Comparison of ENCODE assay signal across 11 mouse cellular contexts in genomic region chr3:107741387-107741786, GRCm38 (mm10). TPM values are rescaled to one million over a fixed set of nuclear protein-coding genes. Genes with fewer than 3 reads are reported as not detected.
DNase-seq lines count a peak whose midpoint lies in the region; ATAC-seq and TF ChIP-seq lines count a peak whose summit lies in the region.
"Had no signal": no experiment of that assay in that cellular context is flagged by ENCODE, and none has a peak within 500 bp of the region (broad histone marks: within the 10 kb centered on the region; RNA-seq: fewer than 3 reads in every experiment).

No protein-coding gene starts in this region.

- no peak overlapping the region for H3K4me2 ChIP-seq in hindbrain, embryonic 12.5 days (replicated peaks)
- no peak overlapping the region for H3K4me2 ChIP-seq in midbrain, embryonic 16.5 days (ENCODE audit: low read length)

- no peak overlapping the region for H3K4me3 ChIP-seq in layer of hippocampus, adult 2 months
- H3K4me3 ChIP-seq in embryonic fibroblast, embryonic 13.5 days (ENCODE audit: insufficient read depth, low read length): no peak overlapping the region
- no peak overlapping the region for H3K4me3 ChIP-seq in hindbrain, embryonic 12.5 days
- no peak overlapping the region for H3K4me3 ChIP-seq in midbrain, embryonic 16.5 days (ENCODE audit: low read depth, low read length)

- H3K36me3 ChIP-seq in hindbrain, embryonic 12.5 days: no peaks in the 10 kb centered on the region
- no peaks in the 10 kb centered on the region for H3K36me3 ChIP-seq in midbrain, embryonic 16.5 days (ENCODE audit: control insufficient read depth, insufficient read depth, low read length)

- H3K9me3 ChIP-seq in hindbrain, embryonic 12.5 days (replicated peaks): no peaks in the 10 kb centered on the region
- H3K9me3 ChIP-seq in midbrain, embryonic 16.5 days (replicated peaks; ENCODE audit: control insufficient read depth, low read length, poor library complexity, severe bottlenecking): no peaks in the 10 kb centered on the region

- no peak for TF ChIP-seq POLR2A in embryonic fibroblast, embryonic 13.5 days (IDR thresholded peaks at IDR 0.05; ENCODE audit: low read depth, low read length)

- TF ChIP-seq CTCF in layer of hippocampus, adult 2 months (conservative IDR thresholded peaks at IDR 0.05): no peak
- TF ChIP-seq CTCF in embryonic fibroblast, embryonic 13.5 days (IDR thresholded peaks at IDR 0.05; ENCODE audit: borderline replicate concordance, insufficient read depth, low read length): no peak

- H3K9ac ChIP-seq in hindbrain, embryonic 12.5 days: no peak overlapping the region
- no peak overlapping the region for H3K9ac ChIP-seq in midbrain, embryonic 16.5 days (ENCODE audit: low read depth, low read length)

- intact Hi-C loops in left cerebral cortex, postnatal 14 days (cut with DNase I): no loop called here

- H3K4me1 ChIP-seq in embryonic fibroblast, embryonic 13.5 days (ENCODE audit: control insufficient read depth, insufficient read depth, low read length): peaks cover 35% of the 10 kb centered on the region
- peaks cover 26% of the 10 kb centered on the region for H3K4me1 ChIP-seq in hindbrain, embryonic 12.5 days
- H3K4me1 ChIP-seq in midbrain, embryonic 16.5 days (ENCODE audit: control insufficient read depth, insufficient read depth, low read length): peaks cover 19% of the 10 kb centered on the region

- DNase-seq in layer of hippocampus, adult 2 months (ENCODE audit: low spot score in 2 of 2): no peak
- DNase-seq in layer of hippocampus, adult 11-12 months (ENCODE audit: low spot score): no peak
- no peak for DNase-seq in left cerebral cortex, postnatal 14 days (ENCODE audit: low spot score in 2 of 2)
- no peak for DNase-seq in urinary bladder, postnatal 36 days (ENCODE audit: low spot score in 2 of 2)
- DNase-seq: adrenal gland, postnatal 25 days; lung, adult 2 months; thymus, postnatal 25 days had no signal

- H3K27me3 ChIP-seq in hindbrain, embryonic 12.5 days: no peaks in the 10 kb centered on the region
- no peaks in the 10 kb centered on the region for H3K27me3 ChIP-seq in midbrain, embryonic 16.5 days (ENCODE audit: control insufficient read depth, insufficient read depth, low read depth, low read length)

- peak overlapping the region; percentile 81 for H3K27ac ChIP-seq in layer of hippocampus, adult 2 months
- H3K27ac ChIP-seq in embryonic fibroblast, embryonic 13.5 days (ENCODE audit: insufficient read depth, low read length): peak overlapping the region; percentile 87
- H3K27ac ChIP-seq in hindbrain, embryonic 12.5 days: peak overlapping the region; percentile 74
- 0 out of 2 replicates have a peak overlapping the region, but pooled peaks have one; percentile 43 for H3K27ac ChIP-seq in midbrain, embryonic 16.5 days (ENCODE audit: low read length)

- no peak for ATAC-seq in hindbrain, embryonic 12.5 days (ENCODE audit: low FRiP score)
- no peak; the same call in 1 of the 2 replicates for ATAC-seq in midbrain, embryonic 16.5 days
- ATAC-seq in activated CD4-positive, CD25-positive, alpha-beta regulatory T cell, adult 4 months: no peak

RNA-seq across cellular contexts. Expression of gene Csf1, which starts 18.9 kb away (rescaled TPM):
- 10 to 100 TPM; 20.4 to 20.5 TPM for total RNA-seq in layer of hippocampus, adult 2 months (2021)
- 208 and 272 TPM in 2 replicates for polyA plus RNA-seq in embryonic fibroblast, embryonic 13.5 days (2011; ENCODE audit: insufficient read length, low read depth, missing spikeins)
- 8.8 and 9.2 TPM in 2 replicates for polyA plus RNA-seq in hindbrain, embryonic 12.5 days (2016; fragmentation: Nextera tagmentation; extraction: Ambion mirVana)
- 6.0 and 6.3 TPM in 2 replicates for polyA plus RNA-seq in midbrain, embryonic 16.5 days (2015; fragmentation: Nextera tagmentation; extraction: Ambion mirVana)
- 10 to 100 TPM; 11.0 to 23.3 TPM for polyA plus RNA-seq in activated CD4-positive, CD25-positive, alpha-beta regulatory T cell, adult 4 months (2017; shearing (Covaris generic))
- 1 to 10 TPM; 9.5 to 9.9 TPM for total RNA-seq in left cerebral cortex, postnatal 14 days (2021)

RNA-seq across cellular contexts. Expression of gene Ahcyl1, which starts 45.0 kb away (rescaled TPM):
- total RNA-seq in layer of hippocampus, adult 2 months (2021): 100 to 1,000 TPM; 338 to 346 TPM
- polyA plus RNA-seq in embryonic fibroblast, embryonic 13.5 days (2011; ENCODE audit: insufficient read length, low read depth, missing spikeins): 216 and 238 TPM in 2 replicates
- polyA plus RNA-seq in hindbrain, embryonic 12.5 days (2016; fragmentation: Nextera tagmentation; extraction: Ambion mirVana): 133 TPM in 2 replicates
- polyA plus RNA-seq in midbrain, embryonic 16.5 days (2015; fragmentation: Nextera tagmentation; extraction: Ambion mirVana): 112 and 114 TPM in 2 replicates
- 10 to 100 TPM; 14.8 to 24.1 TPM for polyA plus RNA-seq in activated CD4-positive, CD25-positive, alpha-beta regulatory T cell, adult 4 months (2017; shearing (Covaris generic))
- total RNA-seq in left cerebral cortex, postnatal 14 days (2021): 100 to 1,000 TPM; 304 to 313 TPM
